Mouse (Mus musculus): ENCODE results near the gene Mms22l.

GRCm38 (mm10) chr4:24625951-24626584, 129.8 kb downstream of the Mms22l start:
- TF ChIP-seq POLR2A (IDR thresholded peaks at IDR 0.05; ENCODE audit: control insufficient read depth, extremely low read depth, insufficient read depth, low read length, poor library complexity) (no peak), CTCF (IDR thresholded peaks at IDR 0.05; ENCODE audit: borderline replicate concordance, control insufficient read depth, extremely low read depth, insufficient read depth, low read length, poor library complexity) (no peak)
